Mouse (Mus musculus) spleen, adult 18-20 months (tissue): ENCODE results near the gene C130074G19Rik.
A peak's percentile ranks its signal among the peaks of the same experiment; 100 is the strongest.

Source experiments
- DNase-seq, 2 experiments: peaks; one replicate each; pipeline ENCODE4 v3.0.0; 2022; ENCODE audit warnings: mixed read lengths in 2 of 2

The C130074G19Rik gene

DNA sequence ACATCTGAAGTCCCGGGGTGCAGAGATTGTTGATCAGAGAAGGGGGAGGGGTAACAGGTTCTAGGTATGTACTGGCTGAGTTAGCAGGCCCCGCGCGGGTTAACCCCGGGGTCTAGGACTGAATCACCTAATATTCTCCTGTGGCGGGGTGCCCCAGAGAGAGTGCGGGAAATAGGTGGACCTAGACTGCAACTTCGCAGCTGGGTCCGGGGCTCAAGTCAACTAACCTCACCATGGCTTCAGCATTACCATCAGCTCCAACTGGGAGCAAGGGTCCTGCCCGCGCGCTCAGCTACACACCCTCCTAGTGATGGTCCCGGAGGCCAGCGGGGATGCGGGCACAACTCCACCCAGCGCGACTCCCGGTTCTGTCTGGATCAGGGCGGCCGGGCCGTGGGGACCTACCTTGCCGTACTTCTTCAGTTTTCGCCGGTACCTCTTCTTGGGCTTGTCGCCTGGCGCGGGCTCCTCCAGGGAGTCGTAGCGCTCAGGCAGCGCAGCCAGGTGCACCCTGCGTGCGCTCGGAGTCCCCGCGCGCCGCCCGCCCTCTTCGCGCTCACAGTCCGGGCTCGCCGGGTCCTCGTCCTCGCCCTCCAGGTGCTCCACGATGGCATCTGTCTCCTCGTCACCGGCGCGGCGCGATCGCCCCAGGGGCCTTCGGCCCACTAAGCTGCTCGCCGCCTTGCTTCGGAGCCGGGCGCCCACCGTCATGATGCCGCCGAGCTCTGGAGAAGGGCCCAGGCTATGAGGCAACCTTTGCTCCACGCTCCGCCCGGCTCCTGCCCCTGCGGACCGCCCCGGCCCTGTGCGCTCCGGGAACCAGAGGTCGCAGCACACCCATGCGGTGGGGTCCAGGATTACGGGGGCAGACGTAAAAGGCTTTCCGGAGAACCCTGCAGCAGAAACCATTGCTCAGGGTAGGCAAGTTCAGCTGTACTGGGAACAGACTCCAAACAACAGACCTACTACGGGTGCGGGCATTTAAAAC lies at the start of gene C130074G19Rik:
C130074G19Rik (minus strand) TSS at position 938 of the 988 bp plus-strand sequence.
- DNase-seq: peak in 1 of 2 experiments; percentile 13

DNA sequence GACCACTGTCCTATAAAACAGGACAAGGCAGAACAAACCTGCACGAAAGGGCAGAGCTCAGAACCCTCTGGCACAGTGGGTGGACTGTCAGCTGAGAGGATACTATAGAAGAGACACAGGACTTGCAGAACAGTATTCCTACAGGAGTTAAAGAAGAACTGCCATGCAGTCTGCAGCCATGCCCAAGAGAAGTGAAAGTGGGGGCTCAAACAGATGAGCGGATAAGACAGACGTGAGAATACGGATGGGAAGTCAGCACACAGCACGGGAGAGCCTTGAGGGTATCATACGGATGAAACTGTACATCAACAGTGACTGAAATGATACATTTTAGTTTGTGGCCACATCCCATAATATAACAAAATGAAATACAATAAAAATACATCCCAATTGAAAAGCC lies 48.1 kb upstream of the C130074G19Rik start:
- no peak for DNase-seq

DNA sequence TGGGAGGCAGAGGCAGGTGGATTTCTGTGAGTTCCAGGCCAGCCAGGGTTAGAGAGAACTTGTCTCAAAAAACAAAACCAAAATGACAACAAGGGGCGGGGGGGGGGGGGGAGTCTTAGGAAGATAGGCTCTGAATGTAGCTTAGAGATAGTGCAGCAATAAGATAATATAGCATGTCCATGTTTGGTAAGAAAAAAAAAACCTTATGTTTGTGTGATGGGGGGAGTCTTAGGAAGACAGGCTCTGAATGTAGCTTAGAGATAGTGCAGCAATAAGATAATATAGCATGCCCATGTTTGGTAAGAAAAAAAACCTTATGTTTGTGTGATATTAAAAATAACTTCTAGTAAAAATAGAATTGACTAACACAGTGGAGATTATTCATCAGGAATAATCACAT lies 45.4 kb upstream of the C130074G19Rik start:
- DNase-seq: no peak

DNA sequence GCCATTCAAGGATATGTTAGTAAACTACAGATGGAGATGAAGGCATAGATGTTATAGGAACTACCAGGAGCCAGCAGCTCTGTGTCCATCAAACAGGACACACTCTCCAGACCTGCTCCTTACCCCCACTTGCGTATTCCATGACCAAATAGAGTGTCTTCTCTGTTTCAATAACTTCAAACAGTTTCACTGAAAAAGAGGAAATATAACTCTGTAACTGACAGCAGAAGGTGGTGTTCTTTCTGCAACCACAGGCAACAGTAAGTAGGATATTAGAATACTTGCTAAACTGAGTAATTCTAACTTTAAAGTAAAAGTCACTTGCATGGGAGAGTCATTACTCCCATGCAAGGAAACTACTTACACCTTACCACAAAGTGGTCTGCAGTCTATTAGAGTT lies 44.9 kb upstream of the C130074G19Rik start:
- DNase-seq: no peak

DNA sequence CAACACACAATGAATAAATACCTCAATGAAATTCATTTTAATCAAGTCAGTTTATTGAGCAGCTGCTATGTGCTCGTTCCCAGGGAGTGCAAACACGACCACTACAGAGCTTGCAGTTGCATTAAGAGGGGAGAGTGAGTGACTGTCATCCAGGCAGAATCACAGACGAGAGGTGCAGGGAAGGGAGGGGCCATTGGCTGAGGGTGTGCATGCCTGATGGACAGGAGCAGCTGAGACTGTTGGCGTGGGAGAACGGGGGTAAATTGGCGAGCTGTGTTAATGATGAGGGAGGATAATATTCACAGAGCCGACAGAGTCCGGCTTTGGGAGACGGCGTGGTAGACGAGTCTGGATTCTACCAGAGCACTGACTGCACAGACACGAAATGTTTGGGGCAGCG lies 39.8 kb upstream of the C130074G19Rik start:
- DNase-seq: no peak

DNA sequence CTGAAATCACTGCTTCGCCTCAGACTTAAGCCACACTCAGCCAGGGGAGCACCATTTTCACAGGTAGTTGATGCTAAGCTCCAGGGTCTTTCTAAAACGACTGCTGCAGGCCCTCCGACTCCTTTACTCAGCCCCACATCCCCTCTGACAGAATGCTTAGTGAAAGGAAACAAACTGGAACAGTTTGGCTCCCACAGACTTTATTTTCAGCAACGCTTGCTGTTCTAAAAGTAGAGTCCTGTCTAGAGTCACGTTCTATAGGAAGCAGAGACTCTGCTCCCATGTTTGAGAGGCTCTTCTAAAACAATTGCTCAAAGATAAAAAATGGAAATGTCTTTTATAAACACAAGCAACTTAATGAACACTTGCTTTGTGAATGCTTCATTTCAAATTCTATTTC lies 37.0 kb upstream of the C130074G19Rik start:
- DNase-seq: no peak

DNA sequence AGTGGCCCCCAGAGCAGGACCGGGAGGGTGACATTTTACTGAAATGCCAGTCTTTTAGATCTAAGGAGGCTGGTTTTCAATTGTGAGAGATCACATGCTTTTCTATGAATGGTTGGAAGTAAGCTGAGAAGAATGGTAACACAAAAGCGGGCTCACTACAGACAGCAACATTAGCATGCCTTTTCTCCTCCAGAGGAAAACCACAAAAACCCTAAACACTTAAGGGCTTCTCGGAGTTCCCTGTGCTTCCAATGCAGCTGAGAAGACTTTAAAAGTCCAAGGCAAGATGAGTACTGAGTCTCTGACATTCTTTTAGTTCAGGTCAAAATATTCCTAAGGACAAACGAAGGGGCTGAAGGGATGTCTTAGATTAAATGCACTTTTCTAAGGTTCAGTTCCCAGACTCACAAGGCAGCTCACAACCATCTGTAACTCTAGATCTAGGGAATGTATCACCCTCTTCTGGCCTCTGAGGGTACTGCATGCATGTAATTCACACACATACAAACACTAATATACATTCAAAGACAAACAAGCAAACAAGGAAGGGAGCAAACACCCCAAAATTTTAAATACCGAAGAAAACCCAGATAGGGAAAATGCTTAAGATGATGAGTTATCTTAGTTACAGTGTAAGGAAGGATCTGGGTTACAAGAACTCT lies 35.3 kb upstream of the C130074G19Rik start:
- DNase-seq: peak in 1 of 2 experiments; percentile 9

DNA sequence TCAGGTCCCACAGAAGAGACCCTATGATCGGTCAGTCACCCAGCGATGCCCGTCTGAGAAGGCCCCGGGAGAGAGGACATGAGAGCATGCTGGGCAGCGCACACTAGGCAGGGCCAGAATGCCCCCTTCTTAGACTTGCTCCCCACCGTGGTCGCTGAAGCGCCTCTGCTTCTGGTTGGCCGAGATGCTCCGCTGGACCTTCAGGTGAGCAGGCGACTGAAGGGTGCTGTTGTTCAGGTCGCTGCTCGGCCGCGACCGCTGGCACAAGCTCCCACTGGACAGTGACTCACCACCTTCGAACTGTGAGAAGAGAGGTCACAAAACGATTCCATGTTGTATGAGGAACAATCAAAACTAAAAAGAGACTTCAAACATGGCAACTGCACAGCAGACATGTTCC lies 29.3 kb upstream of the C130074G19Rik start:
- DNase-seq: no peak

DNA sequence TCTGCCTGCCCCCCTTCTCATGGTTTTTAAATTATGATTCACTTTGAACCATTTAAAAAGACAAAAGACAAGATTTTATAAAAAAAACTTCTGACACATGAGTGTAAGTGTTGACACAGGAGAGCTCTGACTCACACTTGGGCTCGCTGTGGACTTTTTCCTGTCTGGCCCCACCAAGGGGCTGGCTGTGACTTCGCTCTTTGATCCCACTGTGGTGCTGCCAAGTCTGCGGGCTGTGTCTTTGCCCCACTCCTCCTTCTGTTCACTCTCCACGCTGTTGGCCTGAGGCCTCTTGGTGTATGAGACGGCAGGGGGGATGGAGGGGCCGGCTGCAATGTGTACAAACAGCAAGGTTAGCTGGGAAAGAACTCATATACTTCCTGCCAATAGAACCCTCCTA lies 28.8 kb upstream of the C130074G19Rik start:
- no peak for DNase-seq

DNA sequence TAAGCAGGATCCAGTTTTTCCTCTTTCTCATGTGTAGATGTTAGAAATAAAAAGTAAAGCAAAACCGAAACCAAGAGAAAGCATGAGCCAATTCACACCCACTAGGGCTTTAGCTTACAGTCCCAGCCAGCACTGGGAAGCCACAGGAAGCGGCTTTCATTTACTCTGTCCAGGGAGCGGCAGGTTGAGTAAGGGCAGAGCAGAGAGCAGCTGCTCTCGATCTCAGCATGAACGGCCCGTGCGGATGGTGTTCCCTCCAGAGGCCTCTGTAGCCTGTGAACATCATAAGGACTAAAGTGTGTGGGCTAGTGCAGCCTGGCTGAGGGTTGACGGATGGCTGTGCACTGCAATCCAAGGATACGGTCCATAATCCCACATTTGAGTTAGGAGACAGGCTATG lies 25.5 kb upstream of the C130074G19Rik start:
- DNase-seq: no peak

DNA sequence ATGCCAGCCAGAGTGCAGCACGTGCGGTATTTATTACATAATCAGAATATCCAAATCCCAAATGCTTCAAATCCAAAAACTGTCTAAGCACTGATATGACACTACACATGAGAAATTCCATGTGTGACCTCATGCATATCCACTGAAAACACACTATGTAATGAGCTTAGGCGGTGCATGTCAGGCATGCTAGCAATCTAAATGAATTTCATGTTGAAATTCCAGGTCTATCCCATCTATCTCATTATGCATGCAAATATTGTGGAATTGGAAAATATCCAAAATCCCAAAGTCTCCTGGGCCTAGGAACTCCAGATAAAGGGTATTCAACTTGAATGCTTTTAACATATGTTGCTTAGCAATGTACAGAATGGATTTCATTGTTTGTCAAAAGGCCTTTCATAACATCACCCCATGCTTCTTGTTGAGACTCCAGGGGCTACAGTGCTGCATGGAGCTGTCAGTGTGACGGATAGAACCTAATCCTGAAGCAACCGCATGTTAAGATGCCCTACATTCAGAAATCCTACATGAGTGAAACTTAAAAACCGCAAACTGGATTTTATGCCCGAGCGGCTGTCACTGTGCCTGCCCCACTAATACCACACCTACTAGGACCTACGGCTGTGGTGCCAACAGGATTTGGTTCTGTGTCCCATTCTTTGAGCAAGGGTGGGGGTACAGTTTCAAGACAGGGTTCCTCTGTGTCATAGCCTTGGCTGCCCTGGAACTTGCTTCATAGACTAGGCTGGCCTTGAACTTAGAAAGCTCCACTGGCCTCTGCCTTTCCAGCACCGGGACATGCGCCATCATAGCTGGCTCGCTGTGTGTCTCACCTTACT lies 23.1 kb upstream of the C130074G19Rik start:
- DNase-seq: no peak

DNA sequence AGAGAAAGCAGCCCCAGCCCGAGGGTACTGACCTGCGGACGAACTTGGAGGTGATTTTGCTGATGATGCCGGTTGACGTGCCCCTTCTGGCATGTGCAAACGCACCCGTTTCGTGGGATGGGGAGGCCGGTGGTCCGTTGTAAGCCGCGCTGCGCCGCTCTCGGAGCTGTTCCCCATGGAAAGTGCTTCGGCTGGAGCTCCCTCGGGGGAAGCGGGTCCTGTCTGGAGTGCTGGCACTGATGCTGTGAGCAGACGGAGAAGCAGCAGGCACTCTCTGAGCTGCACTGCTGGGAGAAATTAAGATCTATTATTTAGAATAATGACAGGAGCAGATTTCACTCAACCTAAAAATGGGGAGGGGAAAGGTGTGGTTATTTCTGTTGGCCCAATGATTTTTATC lies 22.4 kb upstream of the C130074G19Rik start:
- DNase-seq: no peak

DNA sequence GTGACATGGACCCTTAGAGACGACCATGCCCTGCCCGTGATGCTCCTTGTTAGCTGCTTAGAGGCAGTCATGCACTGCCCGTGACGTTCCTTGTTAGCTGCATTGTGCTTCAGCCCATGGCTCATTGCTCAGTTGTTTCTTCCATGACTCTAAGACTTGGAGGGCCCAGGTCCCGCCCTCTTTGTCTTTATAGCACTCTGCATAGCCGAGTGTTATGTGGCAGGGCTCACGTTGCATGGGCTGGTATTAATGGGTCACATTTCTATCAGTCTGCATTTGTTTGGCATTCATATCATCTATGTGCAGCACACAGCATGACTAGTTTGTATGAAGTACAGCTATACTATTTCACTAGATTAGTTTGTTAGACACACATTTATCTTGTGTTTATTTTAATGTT lies 20.7 kb upstream of the C130074G19Rik start:
- no peak for DNase-seq

DNA sequence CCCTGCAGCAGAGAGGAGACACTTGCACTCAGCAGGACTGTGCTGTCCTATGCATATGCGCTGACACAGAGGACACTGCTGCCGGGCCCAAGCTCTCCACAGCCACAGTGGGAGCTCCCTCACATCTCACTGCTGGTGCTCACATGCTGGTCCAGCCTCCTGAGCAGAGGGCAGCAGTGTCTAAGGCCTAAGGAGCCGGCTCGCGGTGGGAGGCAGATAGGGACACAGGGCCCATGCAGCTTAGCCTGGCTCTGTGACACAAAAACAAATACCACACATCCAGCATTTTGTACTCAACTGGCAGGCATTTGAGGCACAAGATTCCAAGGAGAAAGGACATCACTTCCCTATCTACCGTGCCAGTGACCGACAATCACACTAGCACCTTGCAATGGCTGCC lies 19.9 kb upstream of the C130074G19Rik start:
- no peak for DNase-seq

DNA sequence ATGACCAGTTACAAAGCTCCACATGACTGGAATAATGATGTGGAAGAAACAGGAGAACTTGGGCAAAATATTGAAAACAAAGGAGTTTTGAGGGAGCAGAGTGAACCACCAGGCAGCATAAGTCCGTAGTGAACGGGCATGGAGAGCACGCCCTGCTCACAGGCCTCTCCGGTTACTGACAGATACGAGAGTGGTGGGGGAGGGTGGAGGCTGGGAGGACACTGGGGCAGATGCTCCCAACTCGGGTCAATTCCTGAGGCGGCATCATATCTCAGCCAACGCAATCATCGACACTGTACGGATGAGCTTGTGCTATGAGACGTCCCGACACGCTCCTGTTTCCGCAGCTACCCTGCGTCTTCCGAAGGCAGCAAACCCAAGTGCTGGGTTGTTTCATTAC lies 14.3 kb upstream of the C130074G19Rik start:
- no peak for DNase-seq

DNA sequence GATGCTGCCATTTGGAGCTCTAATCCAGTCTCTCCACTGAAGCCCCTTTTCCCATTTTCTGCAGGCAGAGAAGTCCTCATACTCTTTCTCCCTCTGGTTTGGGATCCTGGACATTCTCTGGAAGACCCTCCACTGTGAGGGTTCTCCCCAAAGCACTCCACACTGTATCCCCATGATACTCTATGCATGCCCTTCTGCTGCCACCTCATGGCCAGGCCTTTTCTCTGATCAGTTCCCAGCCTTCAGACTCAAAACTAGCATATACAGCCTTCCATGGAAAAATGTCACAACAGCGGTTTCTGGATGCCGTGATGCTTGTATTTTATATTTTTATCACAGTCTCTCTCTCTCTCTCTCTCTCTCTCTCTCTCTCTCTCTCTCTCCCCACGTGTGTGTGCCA lies 9.0 kb upstream of the C130074G19Rik start:
- DNase-seq: no peak

DNA sequence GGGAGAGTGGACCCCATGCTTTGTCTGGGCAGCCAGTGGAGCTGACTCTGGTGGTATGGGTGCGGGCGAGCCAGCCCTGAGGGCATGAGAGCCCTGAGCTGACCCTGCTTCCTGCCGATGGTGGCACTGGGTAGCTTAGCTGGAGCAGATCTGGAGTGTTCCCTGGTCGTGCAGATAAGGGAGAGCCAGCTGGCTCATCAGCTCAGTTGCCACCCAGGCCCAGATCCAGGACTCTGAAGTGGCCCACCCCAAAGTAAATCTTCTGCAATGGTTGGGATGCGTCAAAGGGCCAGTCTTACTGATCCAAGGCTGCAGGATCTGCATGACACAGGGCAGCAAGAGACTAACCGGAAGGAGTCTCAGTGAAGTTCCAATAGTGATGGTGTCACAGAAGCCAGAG lies 6.4 kb upstream of the C130074G19Rik start:
- no peak for DNase-seq

DNA sequence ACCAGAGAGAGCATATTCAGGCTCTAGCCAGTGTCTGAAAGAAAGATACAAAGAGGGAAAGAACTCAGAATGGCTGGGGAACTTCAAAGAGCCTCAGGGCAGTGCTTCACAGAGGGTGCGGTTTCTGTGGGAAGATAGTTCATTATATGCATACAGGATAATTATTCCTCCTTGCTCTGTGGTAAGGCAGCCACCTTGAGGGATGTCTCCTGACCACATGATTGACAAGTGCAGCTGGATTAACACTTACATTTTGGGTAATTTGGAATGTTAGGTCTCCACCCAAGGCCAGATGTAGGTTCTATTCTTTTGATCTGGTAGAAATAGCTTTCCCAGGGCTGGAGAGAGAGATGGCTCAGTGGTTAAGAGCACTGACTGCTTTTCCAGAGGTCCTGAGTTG lies 3.1 kb upstream of the C130074G19Rik start:
- no peak for DNase-seq

DNA sequence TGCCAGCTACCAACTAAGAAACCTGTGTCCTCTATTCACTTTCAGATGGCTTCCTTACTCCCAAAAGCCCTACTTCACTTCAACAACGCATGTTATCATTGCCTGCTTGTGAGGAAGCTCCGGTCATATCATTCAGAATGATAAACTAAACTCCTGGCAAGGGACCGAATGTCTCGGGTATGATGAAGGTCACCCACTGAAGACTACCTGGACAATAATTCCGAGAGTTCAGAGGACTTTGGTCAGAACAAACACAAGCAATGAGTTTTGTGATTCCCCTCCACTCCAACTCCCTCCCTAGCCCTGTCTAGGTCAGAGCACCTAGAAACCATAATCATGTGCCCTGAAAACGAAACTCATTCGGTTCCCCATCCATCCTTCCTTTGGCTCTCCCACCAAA lies 1.2 kb downstream of the C130074G19Rik start:
- DNase-seq: no peak

DNA sequence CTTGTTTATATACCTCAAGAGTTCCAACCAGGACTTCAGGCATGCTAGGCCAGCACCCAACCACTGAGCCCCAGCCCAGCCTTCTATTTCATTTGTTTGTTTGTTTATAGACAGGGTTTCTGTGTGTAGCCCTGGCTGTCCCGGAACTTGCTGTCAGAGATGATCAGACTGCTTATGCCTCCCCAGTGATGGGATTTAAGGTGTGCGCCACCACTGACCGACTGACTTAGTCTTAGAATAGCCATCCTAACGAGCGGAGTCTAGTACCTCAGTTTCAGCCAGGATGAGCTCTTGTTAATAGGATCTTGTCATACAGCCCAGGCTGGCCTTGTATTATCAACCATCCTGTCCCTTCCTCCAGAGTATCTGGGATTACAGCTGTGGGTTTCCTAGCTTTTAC lies 1.8 kb downstream of the C130074G19Rik start:
- DNase-seq: no peak

DNA sequence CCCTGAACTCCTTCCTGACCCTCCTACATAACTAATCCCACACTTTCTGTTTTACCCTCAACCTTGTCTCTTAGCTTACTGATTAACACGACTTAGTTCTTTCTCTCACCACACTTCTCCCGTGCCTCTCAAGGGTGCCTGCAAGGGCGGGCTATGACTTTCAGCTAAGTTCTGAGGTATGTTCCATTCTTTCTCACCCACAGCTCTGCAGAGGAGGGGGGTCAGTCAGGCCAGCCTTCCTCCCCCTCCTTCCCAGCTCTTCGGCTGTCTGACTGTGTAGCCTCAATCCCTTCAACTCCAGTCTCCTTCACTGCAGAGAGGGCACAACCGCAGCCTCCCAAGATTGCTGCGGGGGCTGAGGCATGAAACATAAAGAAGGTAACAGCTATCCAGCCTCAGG lies 4.2 kb downstream of the C130074G19Rik start:
- DNase-seq: no peak

DNA sequence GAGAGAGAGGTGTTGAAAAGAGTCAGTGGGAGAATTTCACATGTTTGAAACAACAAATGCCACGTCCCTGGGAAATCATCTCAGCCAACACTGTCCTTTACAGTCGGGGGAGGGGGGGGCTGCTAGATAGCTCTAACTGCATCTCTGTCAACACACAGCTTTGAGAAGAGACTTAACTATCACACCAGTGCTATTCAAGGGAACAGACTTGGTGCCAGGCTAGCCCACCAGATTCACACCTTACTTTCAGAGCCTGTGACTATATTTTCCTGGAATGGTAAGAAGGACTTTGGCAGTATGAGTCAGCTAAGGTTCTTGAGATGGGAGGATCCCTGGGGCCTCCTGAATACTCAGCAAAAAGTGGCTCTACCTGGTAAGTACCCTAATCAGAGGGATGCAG lies 5.7 kb downstream of the C130074G19Rik start:
- DNase-seq: no peak

DNA sequence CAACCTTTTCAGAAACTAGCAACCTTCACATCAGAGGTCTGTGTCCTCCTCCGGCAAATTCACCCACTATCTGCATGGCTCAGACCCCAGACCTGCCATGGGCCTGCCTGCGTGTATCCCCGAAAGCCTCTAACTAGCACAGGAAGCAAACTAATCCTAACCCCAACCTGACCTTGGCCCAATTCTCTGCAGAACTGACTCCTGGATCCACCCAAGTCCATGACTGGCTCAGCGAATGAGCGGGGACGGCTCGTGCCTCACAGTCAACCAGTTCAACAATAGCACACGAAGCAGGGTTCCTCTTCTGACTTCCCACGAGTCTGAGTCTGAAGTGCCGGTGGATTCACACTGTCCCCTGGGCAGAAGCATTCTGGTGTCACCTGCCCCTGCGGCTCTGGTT lies 9.1 kb downstream of the C130074G19Rik start:
- DNase-seq: no peak
